Mouse (Mus musculus): ENCODE results near the gene Dlgap5. TPM values are rescaled to one million over a fixed set of nuclear protein-coding genes. Genes with fewer than 3 reads are reported as not detected.
"Not testable (repeated sequence)": the region's sequence is repeated elsewhere in the genome, so short reads cannot be mapped to it uniquely, and the experiment has no call there.

The Dlgap5 gene
- polyA plus RNA-seq (2012; rRNA removed), result 2.4 and 2.8 TPM in 2 replicates

DNA sequence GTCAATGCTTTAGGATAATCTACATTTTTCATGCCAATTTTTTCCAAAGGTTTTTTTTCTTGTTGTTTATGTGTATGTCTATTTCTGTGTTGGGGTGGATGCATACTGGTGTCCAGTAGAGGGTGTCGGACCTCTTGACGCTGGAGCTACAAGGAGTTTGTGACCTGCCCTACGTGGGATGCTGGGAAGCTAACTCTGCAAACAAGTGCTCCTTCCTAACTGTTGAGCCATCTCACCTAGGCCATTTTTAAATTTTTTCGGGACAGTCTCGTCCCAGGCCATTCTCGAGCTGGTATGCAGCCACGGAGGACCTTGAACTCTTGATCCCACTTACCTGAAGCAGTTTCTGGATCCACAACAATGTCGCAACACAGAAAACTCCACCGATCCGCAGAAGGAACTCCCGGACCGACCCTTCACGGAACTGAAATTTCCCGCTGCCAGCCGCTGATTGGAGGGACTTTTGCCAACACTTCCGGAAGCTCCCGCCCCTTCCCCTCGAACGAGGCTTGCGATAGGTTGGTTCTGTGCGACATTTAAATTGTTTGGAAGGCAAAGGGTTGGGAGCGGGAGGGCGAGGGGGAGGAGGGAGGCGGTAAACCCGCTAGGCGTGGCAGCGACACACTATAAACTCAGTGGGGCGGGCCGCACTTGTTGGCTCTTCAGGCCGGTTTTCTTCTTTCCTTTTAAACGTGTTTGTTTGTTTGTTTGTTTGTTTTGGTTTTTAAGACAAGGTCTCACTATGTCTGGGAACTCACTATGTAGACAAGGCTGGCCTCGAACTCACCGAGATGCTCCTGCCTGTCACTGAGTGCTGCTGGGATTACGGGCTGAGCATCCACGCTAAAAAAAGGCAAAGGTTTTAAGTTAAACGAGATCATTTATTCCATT, at the start of gene Dlgap5:
Dlgap5 (minus strand) TSS at position 633 of the 891 bp plus-strand sequence.
- DNase-seq (ENCODE audit: low spot score), result peak; percentile 65

DNA sequence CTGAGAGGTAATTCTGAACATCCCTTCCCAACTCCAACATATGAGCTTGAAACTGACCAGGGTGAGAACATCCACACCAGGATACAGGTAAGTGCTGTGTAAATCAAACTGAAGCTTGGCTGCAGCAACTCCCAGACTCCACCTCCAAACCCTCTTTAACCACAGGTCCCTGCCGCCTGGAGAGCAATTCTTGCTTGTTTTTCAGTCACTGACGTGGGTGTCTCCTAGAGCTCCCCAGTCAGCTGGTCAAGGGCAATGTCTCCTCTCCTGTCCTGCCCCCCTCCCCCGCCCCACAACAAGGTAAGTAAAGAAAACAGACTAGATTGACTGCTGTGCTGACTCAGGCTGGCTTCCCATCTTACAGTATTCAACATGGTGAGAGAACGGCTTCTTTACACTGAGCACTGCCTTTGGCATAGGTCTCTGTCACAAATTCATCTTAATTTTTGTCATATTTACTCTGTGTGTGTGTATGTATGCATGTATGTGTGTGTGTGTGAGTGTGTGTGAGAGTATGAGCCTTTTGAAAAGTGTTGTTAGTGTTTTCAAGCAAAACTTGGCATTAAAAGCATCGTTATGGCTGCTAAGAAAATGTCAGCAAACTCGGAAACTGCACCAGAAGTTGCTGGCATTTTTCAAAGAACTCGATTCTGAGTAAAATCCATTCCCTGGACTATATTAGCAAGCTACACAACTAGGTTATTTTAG, 47.4 kb upstream of the Dlgap5 start:
- no peak for DNase-seq (ENCODE audit: low spot score)

DNA sequence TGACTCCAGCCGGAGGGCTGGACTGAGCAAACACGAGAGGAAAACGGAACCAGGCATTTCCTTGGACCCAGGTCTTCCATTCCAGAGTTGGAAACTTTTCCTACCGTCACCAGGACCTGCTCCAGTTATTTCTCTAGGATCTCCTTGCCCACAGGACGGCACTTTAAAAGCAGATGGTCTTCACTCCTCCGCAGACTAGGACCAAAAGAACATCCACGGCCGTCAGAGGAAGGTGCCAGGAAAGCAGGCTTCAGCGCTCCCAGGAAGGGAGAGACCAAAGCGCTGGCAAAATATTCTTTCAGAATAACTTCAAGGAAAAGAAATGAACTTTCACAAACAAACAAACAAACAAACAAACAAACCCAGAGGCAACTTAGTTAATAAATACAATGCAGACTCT, 46.2 kb upstream of the Dlgap5 start:
- DNase-seq (ENCODE audit: low spot score), result no peak

DNA sequence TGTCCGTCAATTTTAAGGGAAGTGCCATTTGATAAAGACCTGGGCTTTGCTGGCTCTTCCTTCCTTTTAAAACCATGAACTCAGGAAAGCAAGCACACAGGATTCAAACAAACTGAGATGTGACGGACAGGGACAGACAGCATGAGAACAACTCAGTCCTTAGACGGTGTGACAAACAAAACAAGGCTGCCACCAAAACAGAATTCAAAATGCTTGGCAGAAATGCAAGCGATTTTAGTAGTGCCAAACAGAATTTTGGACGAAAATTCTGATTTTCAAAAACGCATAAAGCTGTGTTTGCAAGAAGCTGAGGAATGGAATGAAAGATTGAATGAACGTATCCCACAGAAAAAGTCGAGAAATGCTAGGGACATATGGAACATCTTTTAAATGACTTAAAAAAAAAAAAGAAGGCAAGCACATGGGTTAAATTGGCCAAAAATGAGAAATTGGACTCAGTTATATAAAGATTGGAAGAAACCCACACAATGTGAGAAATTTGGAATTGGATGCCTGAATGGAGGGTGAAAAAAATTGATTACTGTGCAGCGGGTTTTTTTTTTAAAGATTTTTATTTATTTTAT, 44.8 kb upstream of the Dlgap5 start:
- no peak for DNase-seq (ENCODE audit: low spot score)

DNA sequence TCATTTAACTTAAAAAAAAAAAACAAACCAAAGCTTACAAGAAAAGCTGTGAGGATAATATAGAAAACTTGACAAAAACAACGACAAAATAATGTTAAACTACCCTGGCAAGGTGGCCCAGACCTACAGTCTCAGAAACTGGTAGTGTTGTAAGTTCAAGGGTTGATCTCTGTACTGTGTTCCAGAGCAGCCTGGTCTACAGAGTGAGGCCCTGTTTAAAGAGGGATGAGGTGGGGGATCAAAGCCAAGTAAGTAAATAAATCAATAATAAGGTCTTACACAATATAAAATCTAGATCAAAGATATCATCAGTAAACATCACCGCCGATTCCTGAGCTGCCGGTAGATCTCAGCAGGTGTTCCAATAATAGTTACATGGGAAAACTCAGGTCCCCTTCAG, 44.2 kb upstream of the Dlgap5 start:
- DNase-seq (ENCODE audit: low spot score), result no peak

DNA sequence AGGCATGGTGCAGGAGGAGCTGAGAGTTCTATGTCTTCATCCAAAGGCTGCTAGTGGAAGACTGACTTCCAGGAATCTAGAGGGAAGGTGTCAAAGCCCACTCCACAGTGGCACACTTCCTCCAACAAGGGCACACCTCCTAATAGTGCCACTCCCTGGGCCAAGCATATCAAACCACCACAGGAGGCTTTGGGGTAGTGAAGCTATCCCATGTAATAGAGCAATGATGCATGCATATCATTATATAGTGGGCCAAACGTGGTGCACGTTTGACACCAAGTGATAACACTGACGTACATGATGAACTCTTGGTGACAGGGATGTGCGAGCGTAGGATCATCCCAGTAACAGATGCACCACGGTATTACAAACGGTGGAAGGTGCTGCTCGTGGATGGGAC, 43.8 kb upstream of the Dlgap5 start:
- no peak for DNase-seq (ENCODE audit: low spot score)

DNA sequence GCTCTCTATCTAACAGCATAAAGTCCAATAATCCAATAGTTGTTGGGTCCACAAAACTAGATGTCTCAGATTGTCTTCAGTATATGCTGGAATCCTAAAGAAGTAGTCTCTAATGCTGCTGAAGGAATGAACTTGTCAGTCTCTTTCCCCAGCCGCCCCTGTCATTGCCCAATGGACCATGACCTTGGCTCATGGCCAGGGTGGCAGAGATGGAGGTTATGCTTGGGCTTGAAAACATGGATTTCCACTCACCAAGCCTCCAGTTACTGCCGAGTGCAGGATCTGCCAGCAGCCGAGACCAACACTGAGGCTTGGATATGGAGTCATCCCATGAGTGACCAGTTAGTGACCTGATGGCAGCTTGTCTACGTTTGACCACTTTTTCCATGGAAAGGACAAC, 41.3 kb upstream of the Dlgap5 start:
- DNase-seq (ENCODE audit: low spot score), result no peak

DNA sequence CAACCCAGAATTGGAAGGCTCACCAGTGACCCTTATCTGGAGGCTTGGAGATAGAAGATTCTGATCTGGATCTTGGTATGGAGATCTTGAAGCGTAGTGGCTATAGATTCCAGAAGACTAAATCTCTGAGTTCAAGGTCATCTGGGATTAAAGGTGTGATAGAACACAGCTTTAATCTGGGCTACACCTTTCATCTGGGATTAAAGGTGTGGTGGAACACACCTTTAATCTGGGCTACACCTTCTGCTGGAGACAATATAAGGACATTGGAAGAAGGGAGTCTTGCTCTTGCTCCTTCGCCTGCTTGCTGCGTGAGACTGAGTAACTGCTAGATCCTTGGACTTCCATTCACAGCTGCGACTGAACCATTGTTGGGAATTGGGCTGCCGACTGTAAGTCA, 31.9 kb upstream of the Dlgap5 start, which contains the start of gene Fbxo34:
Fbxo34 (plus strand) TSS at position 301 of the 400 bp plus-strand sequence.
- DNase-seq (ENCODE audit: low spot score), result not testable (repeated sequence)

DNA sequence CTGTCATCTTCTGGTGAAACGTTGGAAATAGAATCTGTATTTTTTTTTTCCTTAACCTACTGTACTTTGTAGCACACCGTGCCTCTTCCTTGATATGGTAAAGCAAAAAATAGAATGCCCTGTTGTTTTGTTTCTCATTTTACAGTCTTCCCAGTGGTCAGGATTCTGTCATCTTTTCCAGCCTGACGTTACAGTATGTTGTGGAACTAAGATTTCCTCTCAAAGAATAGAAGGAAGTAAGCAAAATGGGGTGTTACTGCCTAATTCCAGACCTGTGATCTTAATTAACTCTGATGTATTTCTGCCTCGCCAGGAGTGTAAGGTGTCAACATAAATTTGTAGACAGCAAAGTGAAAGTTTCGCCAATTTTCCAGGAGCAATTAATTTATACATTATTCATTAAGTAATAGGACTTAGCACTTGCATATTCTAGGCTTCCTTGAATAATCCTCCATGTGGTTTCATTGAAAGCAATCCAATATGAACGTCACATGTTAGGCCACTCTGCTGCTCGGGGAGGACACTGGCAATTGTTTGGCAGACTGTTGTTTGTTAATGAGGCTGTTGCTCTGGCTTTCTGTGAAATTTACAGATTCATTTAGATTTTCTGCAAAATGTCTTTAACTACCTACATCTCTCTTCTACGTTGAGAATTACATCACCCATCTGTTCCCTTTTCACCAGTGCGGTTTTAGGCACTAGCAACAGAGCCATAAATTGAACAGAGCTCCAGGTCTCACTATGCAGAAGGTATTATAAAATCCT, 27.3 kb upstream of the Dlgap5 start:
- DNase-seq (ENCODE audit: low spot score), result no peak

DNA sequence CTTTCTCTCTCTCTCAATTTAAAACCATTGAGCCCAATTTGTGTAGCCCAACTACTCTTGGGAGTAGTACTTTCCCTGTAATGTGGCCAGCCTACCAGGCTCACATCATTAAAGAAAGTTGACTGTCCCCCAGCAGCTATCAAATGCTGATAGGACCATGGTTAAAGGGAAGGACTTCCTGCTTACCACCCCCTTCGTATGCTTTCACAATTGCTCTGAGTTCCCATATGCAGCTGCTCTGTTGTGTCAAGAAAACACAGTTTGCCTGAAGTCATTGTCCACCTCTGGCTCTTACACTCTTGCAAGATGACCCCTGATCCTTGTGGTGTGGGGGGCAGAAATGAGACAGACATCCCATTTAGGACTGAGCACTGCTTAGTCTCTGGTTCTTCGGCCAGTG, 26.7 kb upstream of the Dlgap5 start:
- DNase-seq (ENCODE audit: low spot score), result no peak

DNA sequence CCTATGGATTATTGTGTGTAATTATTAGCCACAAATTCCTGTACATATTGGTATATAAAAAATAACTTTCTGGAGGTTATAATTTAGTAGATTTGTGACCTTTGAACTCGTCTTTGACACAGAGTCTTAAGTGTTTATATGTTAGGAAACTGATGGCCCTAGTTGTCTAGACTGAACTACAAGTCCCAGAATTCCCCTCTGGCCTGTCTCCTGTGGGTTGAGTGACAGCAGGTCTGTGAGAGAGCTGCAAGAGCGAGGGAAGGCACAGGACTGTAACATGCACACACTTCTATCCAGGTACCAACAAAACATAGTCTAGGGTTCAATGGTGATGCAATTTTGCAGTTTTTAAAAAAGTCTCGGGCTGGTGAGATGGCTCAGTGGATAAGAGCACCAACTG, 20.7 kb upstream of the Dlgap5 start:
- no peak for DNase-seq (ENCODE audit: low spot score)

DNA sequence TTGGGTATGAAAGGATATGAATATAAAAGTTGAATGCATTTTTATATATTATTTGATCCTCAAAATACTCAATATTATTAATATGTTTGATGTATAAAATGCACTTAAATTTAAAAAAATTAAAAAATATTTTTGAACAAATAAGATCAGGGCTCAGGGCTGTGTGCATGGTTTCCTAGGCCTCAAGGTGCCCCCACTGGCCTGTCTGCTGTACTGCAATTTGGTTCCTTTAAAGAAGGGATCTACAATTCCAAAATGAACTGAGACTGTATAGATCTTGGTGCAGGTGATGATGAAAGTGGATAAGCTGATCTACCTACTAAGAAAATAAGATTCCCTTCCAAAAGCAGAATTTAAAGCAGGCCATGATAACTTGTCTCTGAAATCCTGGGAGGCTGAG, 14.8 kb upstream of the Dlgap5 start:
- no peak for DNase-seq (ENCODE audit: low spot score)

DNA sequence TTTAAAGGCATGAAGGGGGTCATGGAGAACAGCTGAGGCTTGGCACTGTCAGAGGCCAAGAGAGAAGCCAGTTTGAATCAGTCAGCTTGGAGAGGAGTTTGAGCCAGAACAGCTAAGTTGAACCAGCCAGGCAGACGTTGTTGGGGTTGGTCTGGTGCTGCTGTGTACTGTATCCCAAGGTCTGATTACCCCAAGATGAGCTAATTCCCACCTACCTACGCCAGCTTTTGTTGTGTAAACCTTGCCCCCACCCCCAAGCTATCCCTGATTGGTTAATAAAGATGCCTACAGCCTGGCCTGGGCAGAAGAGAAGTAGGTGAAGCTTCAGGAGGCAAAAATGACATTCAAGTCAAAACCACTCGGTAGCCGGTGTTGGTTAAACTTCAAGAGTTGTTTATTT, 4.3 kb upstream of the Dlgap5 start:
- no peak for DNase-seq (ENCODE audit: low spot score)

DNA sequence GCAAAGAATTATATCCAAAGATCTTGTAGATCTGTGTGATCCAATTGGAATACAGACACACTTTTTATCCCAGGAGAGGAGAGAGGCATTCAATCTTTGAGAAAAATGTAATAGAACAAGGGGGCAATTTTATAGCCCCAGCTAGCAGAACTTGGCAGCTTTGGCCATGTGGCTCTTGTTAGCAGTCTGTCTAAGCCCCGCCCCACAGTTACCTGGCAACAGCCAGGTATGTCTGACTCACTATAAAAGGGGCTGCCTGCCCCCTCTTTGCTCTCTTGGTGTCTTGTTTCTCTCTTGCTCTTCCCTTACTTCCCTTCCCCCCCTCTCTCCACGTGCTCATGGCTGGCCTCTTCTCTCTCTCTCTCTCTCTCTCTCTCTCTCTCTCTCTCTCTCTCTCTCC, 3.4 kb upstream of the Dlgap5 start:
- no peak for DNase-seq (ENCODE audit: low spot score)

DNA sequence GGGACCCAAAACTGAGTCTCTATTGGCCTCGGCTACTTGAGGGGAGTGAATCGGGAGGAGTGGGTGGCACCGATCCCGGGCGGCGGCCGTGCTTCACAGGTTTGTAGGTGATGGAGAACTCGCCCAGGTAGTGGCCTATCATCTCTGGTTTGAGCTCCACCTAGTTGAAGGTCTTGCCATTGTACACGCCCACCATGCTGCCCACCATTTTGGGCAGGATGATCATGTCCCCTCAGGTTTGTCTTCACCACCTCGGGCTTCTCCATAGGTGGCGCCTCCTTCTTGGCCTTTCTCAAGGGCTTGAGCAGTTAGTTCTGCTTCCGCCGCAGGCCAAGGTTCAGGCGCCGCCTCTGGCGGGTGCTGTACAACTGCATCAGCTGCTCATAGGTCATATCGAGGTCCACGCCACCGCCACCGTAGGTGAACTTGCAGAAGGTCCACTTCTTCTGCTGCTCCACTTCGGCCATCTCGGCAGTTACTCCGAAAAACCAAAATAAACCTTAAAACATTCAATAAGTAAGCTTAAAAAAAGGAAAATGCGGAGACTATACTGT, 1.6 kb upstream of the Dlgap5 start:
- no peak for DNase-seq (ENCODE audit: low spot score)

DNA sequence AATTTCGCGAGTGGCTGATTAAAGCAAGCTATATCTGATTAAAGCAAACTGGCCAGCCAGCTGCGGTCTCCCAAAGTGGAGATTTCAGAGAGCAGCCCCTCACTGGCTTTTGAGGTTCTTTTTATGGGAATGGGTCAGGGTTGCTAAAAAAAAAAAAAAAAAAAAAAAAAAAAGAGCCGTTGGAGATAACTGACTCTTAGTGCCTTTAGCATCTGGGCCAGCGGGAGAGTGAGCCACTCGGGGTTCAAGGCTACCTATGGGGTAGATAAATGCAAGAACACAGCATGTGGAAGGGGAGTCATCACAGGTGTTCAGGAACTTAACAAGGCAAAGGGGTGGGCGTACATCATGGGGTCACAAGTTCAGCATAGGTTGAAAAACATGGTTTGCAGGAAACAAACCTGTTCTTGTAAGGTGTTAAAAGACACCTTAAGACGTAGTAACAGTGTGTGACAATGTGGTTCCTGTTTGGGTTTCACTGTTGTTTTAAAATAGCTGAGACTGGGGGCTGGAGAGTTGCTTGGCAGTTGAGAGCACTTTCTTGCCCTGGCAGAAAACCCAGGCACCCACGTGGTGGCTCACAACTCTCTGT, 923 bp upstream of the Dlgap5 start:
- no peak for DNase-seq (ENCODE audit: low spot score)

DNA sequence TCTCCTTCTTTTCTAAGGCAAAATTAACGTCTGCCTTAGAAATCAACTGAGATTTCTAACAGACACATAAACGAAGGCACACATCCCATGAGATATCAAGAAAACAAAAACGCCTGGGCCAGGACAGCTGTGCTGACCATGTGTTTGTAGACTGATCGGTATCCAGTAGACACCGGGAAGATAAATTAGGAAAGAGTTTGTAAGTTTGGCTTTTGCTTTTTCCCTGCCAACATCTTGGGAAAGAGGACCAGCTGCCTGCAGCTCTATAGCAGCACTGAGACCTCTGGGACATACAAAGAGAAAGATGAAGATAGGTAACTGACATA, 422 bp upstream of the Dlgap5 start:
- DNase-seq (ENCODE audit: low spot score), result no peak

DNA sequence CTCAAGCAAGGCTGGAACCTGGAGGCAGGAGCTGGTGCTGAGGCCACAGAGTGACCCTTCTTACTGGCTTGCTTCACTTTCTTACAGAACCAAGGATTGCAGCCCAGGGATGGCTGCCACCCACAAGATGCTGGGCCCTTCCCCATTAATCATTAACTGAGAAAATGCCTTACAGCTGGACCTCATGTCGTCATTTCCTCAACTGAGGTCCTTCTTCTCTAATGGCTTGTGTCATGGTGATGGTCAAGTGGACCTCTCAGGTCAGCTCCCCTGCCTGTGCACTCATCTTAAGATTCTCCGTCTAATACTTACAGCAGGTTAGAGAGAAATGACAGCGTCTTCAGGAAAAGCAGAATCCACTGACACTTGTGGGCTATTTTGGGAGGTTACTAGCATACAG, 861 bp downstream of the Dlgap5 start:
- DNase-seq (ENCODE audit: low spot score), result no peak

DNA sequence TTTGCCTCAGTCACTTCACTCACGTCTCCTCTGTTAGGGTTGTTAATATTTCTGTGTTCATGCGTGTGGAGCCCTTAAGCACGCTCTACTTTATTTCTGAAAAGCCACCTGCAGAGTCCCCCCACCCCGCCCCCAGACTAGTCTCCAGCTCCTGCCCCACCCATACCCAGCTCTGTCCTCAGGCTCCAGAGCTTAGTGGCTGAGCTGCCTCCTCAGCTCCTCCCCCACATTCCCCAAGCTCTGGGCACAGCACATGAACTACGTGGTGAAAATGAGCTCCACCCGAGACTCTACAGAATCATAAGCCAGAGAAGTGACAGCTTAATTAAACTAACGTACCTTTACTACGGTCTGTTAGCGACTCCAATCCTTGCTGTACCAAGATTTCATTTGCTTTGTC, 12.2 kb downstream of the Dlgap5 start:
- DNase-seq (ENCODE audit: low spot score), result no peak

DNA sequence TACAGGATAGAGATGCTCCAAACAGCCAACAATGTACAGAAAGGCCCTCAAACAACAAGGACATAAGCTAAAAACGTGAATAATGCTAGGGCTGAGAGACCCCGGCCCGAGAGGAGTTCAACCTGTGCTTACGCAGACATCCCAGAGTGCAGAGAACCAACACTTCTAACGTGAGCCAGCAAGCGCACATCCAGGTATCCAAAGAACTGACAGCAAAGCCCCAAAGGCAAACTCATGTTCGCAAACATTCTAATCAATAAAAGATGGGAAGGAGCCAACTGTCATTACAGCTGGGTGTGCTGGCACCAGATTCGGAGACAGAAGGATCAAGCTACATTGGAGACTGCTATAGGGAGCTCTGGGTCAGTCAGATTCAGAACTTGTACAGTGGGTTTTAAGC, 15.5 kb downstream of the Dlgap5 start:
- DNase-seq (ENCODE audit: low spot score), result no peak

DNA sequence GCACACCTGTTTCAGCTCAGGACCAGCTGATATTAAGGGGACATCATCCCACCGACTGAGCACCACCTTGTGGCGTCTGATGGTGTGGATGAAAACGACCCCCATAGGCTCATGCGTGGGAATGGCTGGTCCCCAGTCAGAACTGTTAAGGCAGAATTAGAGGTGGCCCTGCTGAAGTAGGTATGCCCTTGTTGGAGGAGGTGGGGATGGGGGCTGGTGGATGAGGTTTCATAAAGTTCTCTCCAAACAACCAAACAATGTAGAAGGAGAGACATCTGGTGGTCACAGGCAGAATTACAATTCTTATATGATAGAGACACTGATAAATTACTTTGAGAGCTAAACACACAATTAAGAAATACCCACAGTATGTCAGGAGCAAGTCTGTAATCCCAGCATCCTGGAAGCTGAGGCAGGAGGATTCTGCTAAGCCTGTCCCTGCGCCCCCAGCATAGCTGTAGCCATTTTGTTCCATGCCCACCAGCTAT, 22.0 kb downstream of the Dlgap5 start:
- no peak for DNase-seq (ENCODE audit: low spot score)

All from urinary bladder, adult 2 months (tissue).